7 mouse cellular contexts compared by ENCODE assay signal in the genomic region with DNA sequence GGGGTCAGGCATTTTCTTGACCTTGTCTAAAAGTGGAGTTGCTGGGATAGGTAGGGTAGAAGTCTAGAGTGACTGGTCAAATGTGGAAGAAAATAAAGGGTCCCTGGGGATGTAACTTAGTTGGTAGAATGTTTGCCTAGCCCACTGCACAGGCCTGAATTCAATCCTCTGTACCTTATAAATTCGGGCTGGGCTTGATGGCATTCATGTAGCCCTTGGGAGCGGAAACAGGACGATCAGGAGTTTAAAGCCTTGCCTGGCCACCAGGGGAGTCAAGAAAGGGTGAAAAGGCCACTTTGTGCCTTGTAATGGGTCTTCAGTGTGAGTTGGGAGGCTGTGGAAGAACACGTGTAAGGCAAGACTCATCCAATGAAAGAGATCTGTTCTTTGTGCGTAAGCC. TPM values are rescaled to one million over a fixed set of nuclear protein-coding genes. Genes with fewer than 3 reads are reported as not detected.
DNase-seq lines count a peak whose midpoint lies in the region; ATAC-seq and TF ChIP-seq lines count a peak whose summit lies in the region.

No protein-coding gene starts in this region.

- peak overlapping the region; percentile 91 for H3K9ac ChIP-seq in liver, embryonic 12.5 days

- ATAC-seq in erythroid progenitor cell, adult 5-6 weeks (replicated peaks; ENCODE audit: low FRiP score, poor library complexity, severe bottlenecking), result 0 out of 2 replicates have a peak, but pooled peaks have one; percentile 13
- ATAC-seq in liver, embryonic 12.5 days, result no peak

- WGBS in liver, embryonic 12.5 days (ENCODE audit: insufficient replicate concordance), result 10% methylated on average over 5 of the region's 5 CpGs

- H3K79me2 ChIP-seq in C2C12 (ENCODE audit: control insufficient read depth, insufficient read depth), result peaks cover 66% of the 10 kb centered on the region

- H3K4me2 ChIP-seq in liver, embryonic 12.5 days, result peak overlapping the region; percentile 91

- H3K79me3 ChIP-seq in C2C12 (ENCODE audit: low read depth), result peaks cover 44% of the 10 kb centered on the region

- H3ac ChIP-seq in C2C12 (ENCODE audit: control insufficient read depth, insufficient read length, low read depth), result peak overlapping the region; percentile 53

- no peaks in the 10 kb centered on the region for H3K27me3 ChIP-seq in C2C12 (ENCODE audit: control insufficient read depth, insufficient read depth, insufficient read length)
- no peaks in the 10 kb centered on the region for H3K27me3 ChIP-seq in liver, embryonic 12.5 days (replicated peaks)

- peak overlapping the region; percentile 84 for H3K4me3 ChIP-seq in C2C12 (ENCODE audit: insufficient read depth, poor library complexity, severe bottlenecking)
- peak overlapping the region; percentile 90 for H3K4me3 ChIP-seq in liver, embryonic 12.5 days

- H3K36me3 ChIP-seq in C2C12 (ENCODE audit: control insufficient read depth, insufficient read depth), result peaks cover 20% of the 10 kb centered on the region
- peaks cover 30% of the 10 kb centered on the region for H3K36me3 ChIP-seq in liver, embryonic 12.5 days

- DNase-seq in 416B (ENCODE audit: low read depth), result peak; percentile 61
- DNase-seq in c-Kit-positive CD71-positive TER-119-positive erythroid progenitor cells, embryonic 14.5 days (ENCODE audit: low spot score), result no peak
- DNase-seq in urinary bladder, postnatal 14 days (ENCODE audit: low spot score), result no peak
- no peak for DNase-seq in spleen, postnatal 10 days (ENCODE audit: low spot score in 2 of 2)

- TF ChIP-seq CTCF in C2C12 (IDR thresholded peaks at IDR 0.05; ENCODE audit: control insufficient read depth, insufficient read depth, insufficient read length), result no peak

- H3K4me1 ChIP-seq in liver, embryonic 12.5 days, result peaks cover 46% of the 10 kb centered on the region

- H3K9me3 ChIP-seq in liver, embryonic 12.5 days (replicated peaks), result no peaks in the 10 kb centered on the region

- peak overlapping the region; percentile 95 for H3K27ac ChIP-seq in liver, embryonic 12.5 days

TF ChIP-seq in C2C12, 6 proteins besides CTCF, POLR2A, EP300 and RAD21:
- no peak for TF ChIP-seq MYOD1 (IDR thresholded peaks at IDR 0.05; ENCODE audit: control insufficient read depth, insufficient read length, low read depth)
- no peak for TF ChIP-seq MAX (IDR thresholded peaks at IDR 0.05)
- no peak for TF ChIP-seq CEBPB (IDR thresholded peaks at IDR 0.05; ENCODE audit: low read depth)
- no peak for TF ChIP-seq USF1 (IDR thresholded peaks at IDR 0.05; ENCODE audit: low read depth)
- TF ChIP-seq FOSL1 (IDR thresholded peaks at IDR 0.05; ENCODE audit: insufficient read depth, low read length, poor library complexity, severe bottlenecking), result no peak
- no peak for TF ChIP-seq MYOG (IDR thresholded peaks at IDR 0.05; ENCODE audit: control insufficient read depth, extremely low read depth, insufficient read length)

RNA-seq across cellular contexts. Expression of a gene that starts 1.1 kb away (rescaled TPM):
- 43.8 TPM for polyA plus RNA-seq in C2C12 (2012; fragmentation: generic; extraction: Trizol)
- 41.5 and 60.9 TPM in 2 replicates for total RNA-seq in erythroid progenitor cell, adult 5-6 weeks (2015; ENCODE audit: low replicate concordance)
- 60.8 and 75.6 TPM in 2 replicates for total RNA-seq in erythroid progenitor cell, adult 5-6 weeks (2017; ENCODE audit: low replicate concordance)
- polyA plus RNA-seq in liver, embryonic 12.5 days (2016; fragmentation: Nextera tagmentation; extraction: Ambion mirVana), result 51.6 and 52.4 TPM in 2 replicates

RNA-seq across cellular contexts. Expression of a gene that starts 12.6 kb away (rescaled TPM):
- polyA plus RNA-seq in C2C12 (2012; fragmentation: generic; extraction: Trizol), result 17.6 TPM
- total RNA-seq in erythroid progenitor cell, adult 5-6 weeks (2015; ENCODE audit: low replicate concordance), result 14.4 and 31.9 TPM in 2 replicates
- total RNA-seq in erythroid progenitor cell, adult 5-6 weeks (2017; ENCODE audit: low replicate concordance), result 36.2 and 49.7 TPM in 2 replicates
- polyA plus RNA-seq in liver, embryonic 12.5 days (2016; fragmentation: Nextera tagmentation; extraction: Ambion mirVana), result 14.3 and 14.4 TPM in 2 replicates

RNA-seq across cellular contexts. Expression of a gene that starts 39.8 kb away (rescaled TPM):
- 89.3 TPM for polyA plus RNA-seq in C2C12 (2012; fragmentation: generic; extraction: Trizol)
- total RNA-seq in erythroid progenitor cell, adult 5-6 weeks (2015; ENCODE audit: low replicate concordance), result 34.4 and 34.6 TPM in 2 replicates
- 34.8 and 37.4 TPM in 2 replicates for total RNA-seq in erythroid progenitor cell, adult 5-6 weeks (2017; ENCODE audit: low replicate concordance)
- 26.7 and 32.4 TPM in 2 replicates for polyA plus RNA-seq in liver, embryonic 12.5 days (2016; fragmentation: Nextera tagmentation; extraction: Ambion mirVana)

RNA-seq across cellular contexts. Expression of a gene that starts 59.7 kb away (rescaled TPM):
- polyA plus RNA-seq in C2C12 (2012; fragmentation: generic; extraction: Trizol), result 29.0 TPM
- not detected in 2 replicates for total RNA-seq in erythroid progenitor cell, adult 5-6 weeks (2015; ENCODE audit: low replicate concordance)
- not detected in 2 replicates for total RNA-seq in erythroid progenitor cell, adult 5-6 weeks (2017; ENCODE audit: low replicate concordance)
- polyA plus RNA-seq in liver, embryonic 12.5 days (2016; fragmentation: Nextera tagmentation; extraction: Ambion mirVana), result 25.6 and 26.7 TPM in 2 replicates
